ENCODE assay signal across 25 mouse cellular contexts in genomic region chr13:69624510-69624909, GRCm38 (mm10). TPM values are rescaled to one million over a fixed set of nuclear protein-coding genes. Genes with fewer than 3 reads are reported as not detected.
DNase-seq lines count a peak whose midpoint lies in the region; ATAC-seq and TF ChIP-seq lines count a peak whose summit lies in the region.
"Had no signal": no experiment of that assay in that cellular context is flagged by ENCODE, and none has a peak within 500 bp of the region (broad histone marks: within the 10 kb centered on the region; RNA-seq: fewer than 3 reads in every experiment).

No protein-coding gene starts in this region.

- TF ChIP-seq CTCF in liver, adult 2 months (IDR thresholded peaks at IDR 0.05; ENCODE audit: low read depth, low read length), result no peak

- H3K27ac ChIP-seq in liver, adult 2 months (replicated peaks; ENCODE audit: insufficient read depth, low read depth, low read length), result peak overlapping the region; percentile 74
- H3K27ac ChIP-seq in liver, embryonic 11.5 days (ENCODE audit: low read depth, low read length), result no peak overlapping the region
- H3K27ac ChIP-seq: embryonic facial prominence, embryonic 10.5 days; embryonic facial prominence, embryonic 13.5 days; forebrain, embryonic 12.5 days; forebrain, embryonic 15.5 days; hindbrain, embryonic 12.5 days; hindbrain, embryonic 15.5 days had no signal

- H3K9me3 ChIP-seq in liver, embryonic 11.5 days (ENCODE audit: control insufficient read depth, low read length), result no peaks in the 10 kb centered on the region
- H3K9me3 ChIP-seq: embryonic facial prominence, embryonic 10.5 days; embryonic facial prominence, embryonic 13.5 days; forebrain, embryonic 12.5 days; forebrain, embryonic 15.5 days; hindbrain, embryonic 12.5 days; hindbrain, embryonic 15.5 days had no signal

- H3K36me3 ChIP-seq in liver, adult 2 months (ENCODE audit: control insufficient read depth, insufficient read depth, low read length), result peaks cover 61% of the 10 kb centered on the region
- peaks cover 60% of the 10 kb centered on the region for H3K36me3 ChIP-seq in liver, embryonic 11.5 days (ENCODE audit: control insufficient read depth, insufficient read depth, low read length)

- H3K9ac ChIP-seq in liver, adult 2 months (ENCODE audit: low read depth, low read length), result peak overlapping the region; percentile 27; the same call in 1 of the 2 replicates
- no peak overlapping the region for H3K9ac ChIP-seq in liver, embryonic 11.5 days (ENCODE audit: low read depth, low read length)
- H3K9ac ChIP-seq: embryonic facial prominence, embryonic 13.5 days; forebrain, embryonic 12.5 days; forebrain, embryonic 15.5 days; hindbrain, embryonic 12.5 days; hindbrain, embryonic 15.5 days had no signal

- TF ChIP-seq POLR2A in liver, adult 2 months (IDR thresholded peaks at IDR 0.05; ENCODE audit: extremely low read depth, insufficient read depth, low read length), result no peak

- peaks cover 21% of the 10 kb centered on the region for H3K4me1 ChIP-seq in liver, adult 2 months (ENCODE audit: control insufficient read depth, insufficient read depth, low read length)
- H3K4me1 ChIP-seq in liver, embryonic 11.5 days (replicated peaks; ENCODE audit: control insufficient read depth, insufficient read depth, low read length), result no peaks in the 10 kb centered on the region
- H3K4me1 ChIP-seq: embryonic facial prominence, embryonic 10.5 days; embryonic facial prominence, embryonic 13.5 days; forebrain, embryonic 12.5 days; forebrain, embryonic 15.5 days; hindbrain, embryonic 12.5 days; hindbrain, embryonic 15.5 days had no signal

- no peak overlapping the region for H3K4me3 ChIP-seq in liver, adult 2 months (ENCODE audit: insufficient read depth, low read depth, low read length)
- no peak overlapping the region for H3K4me3 ChIP-seq in liver, embryonic 11.5 days (ENCODE audit: low read depth, low read length)
- H3K4me3 ChIP-seq: embryonic facial prominence, embryonic 10.5 days; embryonic facial prominence, embryonic 13.5 days; erythroblast, embryonic 14.5 days; forebrain, embryonic 12.5 days; forebrain, embryonic 15.5 days; hindbrain, embryonic 12.5 days; hindbrain, embryonic 15.5 days had no signal

- no peaks in the 10 kb centered on the region; the same call in 1 of the 2 replicates for H3K79me2 ChIP-seq in liver, adult 2 months (ENCODE audit: control insufficient read depth, insufficient read depth, low read length)

- no peak for ATAC-seq in liver, embryonic 11.5 days (replicated peaks; ENCODE audit: low FRiP score)
- ATAC-seq: activated CD4-positive, CD25-positive, alpha-beta regulatory T cell, adult 4 months; CD4-positive, CD25-positive, alpha-beta regulatory T cell, adult 4 months; forebrain, embryonic 15.5 days had no signal

- 44% methylated on average over 3 of the region's 3 CpGs for WGBS in liver, adult 2 months
- 84% methylated on average over 3 of the region's 3 CpGs for WGBS in liver, embryonic 11.5 days

- DNase-seq in layer of hippocampus, adult 11-12 months (ENCODE audit: low spot score), result peak; percentile 28
- no peak for DNase-seq in layer of hippocampus, postnatal 25 days (ENCODE audit: extremely low spot score in 1 of 2, low spot score in 1 of 2)
- peak; percentile 86 for DNase-seq in liver, adult 2 months (ENCODE audit: extremely low read depth, low read depth, low spot score)
- no peak for DNase-seq in liver, embryonic 11.5 days (ENCODE audit: low spot score)
- DNase-seq in layer of hippocampus, adult 9-11 months, result peak; percentile 45
- peak; percentile 40 for DNase-seq in skeletal muscle tissue, adult 2 months (ENCODE audit: low read depth, low spot score)
- no peak for DNase-seq in spleen, postnatal 36 days (ENCODE audit: low spot score in 2 of 2)
- DNase-seq in cerebellum, adult 9-11 months, result no peak
- DNase-seq: adrenal gland, adult 8-10 months; adrenal gland, postnatal 25 days; cerebellum, adult 18-20 months; cerebellum, adult 9-10 months; cerebellum, postnatal 25 days; gastrocnemius, postnatal 14 days; heart, adult 11 months had no signal

- H3K27me3 ChIP-seq in liver, adult 2 months (ENCODE audit: control insufficient read depth, insufficient read depth, low read length), result no peaks in the 10 kb centered on the region
- no peaks in the 10 kb centered on the region for H3K27me3 ChIP-seq in liver, embryonic 11.5 days (replicated peaks; ENCODE audit: control insufficient read depth, insufficient read depth, low read length)
- H3K27me3 ChIP-seq: embryonic facial prominence, embryonic 13.5 days; forebrain, embryonic 12.5 days; forebrain, embryonic 15.5 days; hindbrain, embryonic 12.5 days; hindbrain, embryonic 15.5 days had no signal

- H3K4me2 ChIP-seq in liver, embryonic 11.5 days, result no peak overlapping the region
- H3K4me2 ChIP-seq: embryonic facial prominence, embryonic 13.5 days; forebrain, embryonic 12.5 days; forebrain, embryonic 15.5 days; heart, embryonic 11.5 days; hindbrain, embryonic 12.5 days; hindbrain, embryonic 15.5 days had no signal

RNA-seq across cellular contexts. Expression of gene Srd5a1, which starts 13.3 kb away (rescaled TPM):
- 10 to 100 TPM; 14.7 to 15.8 TPM for total RNA-seq in layer of hippocampus, postnatal 25 days (2021)
- total RNA-seq in liver, adult 2 months (2014; rRNA removed), result 83.6 and 86.4 TPM in 2 replicates
- 41.9 and 54.7 TPM in 2 replicates for polyA plus RNA-seq in liver, adult 2 months (2012; rRNA removed)
- 9.9 and 10.3 TPM in 2 replicates for polyA plus RNA-seq in liver, embryonic 11.5 days (2014; fragmentation: Nextera tagmentation; extraction: Ambion mirVana)

Comparison
In these comparisons a context has a peak if more than half of its experiments do, and no peak if none do; other contexts are left out.
1. DNase-seq: peak in layer of hippocampus, adult 11-12 months (single experiment), liver, adult 2 months (single experiment), layer of hippocampus, adult 9-11 months (single experiment) and skeletal muscle tissue, adult 2 months (single experiment); none in layer of hippocampus, postnatal 25 days (0 of 2), liver, embryonic 11.5 days (single experiment), spleen, postnatal 36 days (0 of 2) and cerebellum, adult 9-11 months (single experiment).